Mouse (Mus musculus) megakaryocyte, embryonic 14.5 days (primary cell): ENCODE measurements around the gene 6720489N17Rik.

Experiments used
- FLI1 ChIP-seq: IDR thresholded peaks from 2 replicates; pipeline ENCODE4 v1.6.1; 2012; ENCODE audit warnings: low read length, inconsistent platforms, mixed read lengths
- GATA1 ChIP-seq: IDR thresholded peaks from 3 replicates; pipeline ENCODE4 v1.6.1; 2012; ENCODE audit warnings: mixed read lengths, low read length, inconsistent platforms, borderline replicate concordance

DNA sequence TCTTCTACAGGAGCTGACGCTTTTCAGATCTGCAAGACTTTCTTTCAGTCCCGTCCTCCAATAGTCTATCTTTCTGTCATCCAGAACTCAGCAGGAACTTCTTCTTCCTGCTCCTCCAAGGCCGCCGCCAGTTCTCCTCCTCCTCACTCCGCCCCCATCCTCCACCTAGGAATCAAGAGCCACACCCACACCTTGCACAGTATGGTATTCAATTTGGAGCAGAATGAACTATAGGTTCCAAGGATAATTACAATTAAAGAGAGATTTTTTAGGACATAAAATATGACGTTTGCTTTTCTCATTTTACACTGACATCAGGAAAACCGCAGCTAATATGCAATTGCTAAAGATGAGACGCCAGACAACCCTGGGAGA lies 29.4 kb upstream of the 6720489N17Rik start:
- no peak for TF ChIP-seq GATA1
- no peak for TF ChIP-seq FLI1
